Mouse (Mus musculus): ENCODE measurements around the gene Ccdc122.

GRCm38 (mm10) chr14:77159397-77159796, 122.8 kb downstream of the Ccdc122 start:
- no peak for TF ChIP-seq POLR2A (IDR thresholded peaks at IDR 0.05; ENCODE audit: borderline replicate concordance, low read depth, low read length)
- TF ChIP-seq CTCF (IDR thresholded peaks at IDR 0.05; ENCODE audit: low read depth, low read length), result no peak
